Mouse (Mus musculus): ENCODE measurements around the gene Tlr12.

Tlr12 gene

GRCm38 (mm10) chr4:128618246-128618911 lies at the start of gene Tlr12:
Gene Tlr12, minus strand, starts transcription at chr4:128618619.
- POLR2A ChIA-PET = interaction anchor here in 1 of 4 experiments (0.7 to 2.5 kb wide), 3 partner anchors 15 to 18 kb away, joined by 3 to 8 read pairs (median 3); no protein-coding TSS in a partner anchor
- CTCF ChIA-PET = interaction anchor here in 2 of 4 experiments (0.7 to 2.6 kb wide), 3 partner anchors 93 to 488 kb away, joined by 3 to 10 read pairs (median 6); no protein-coding TSS in a partner anchor

- CTCF ChIA-PET = interaction anchor here in 1 of 4 experiments (0.6 kb wide), 1 partner anchor 33 kb away, joined by 6 read pairs; no protein-coding TSS in a partner anchor
- POLR2A ChIA-PET = interaction anchor here in 1 of 4 experiments (0.6 kb wide), 2 partner anchors 262 to 1417 kb away, joined by 3 to 5 read pairs; no protein-coding TSS in a partner anchor
These were observed 48.8 kb upstream of the Tlr12 start for GRCm38 (mm10) chr4:128667195-128667594.

GRCm38 (mm10) chr4:128666362-128666761 lies 47.9 kb upstream of the Tlr12 start:
- CTCF ChIA-PET = interaction anchor here in 1 of 4 experiments (0.6 kb wide), 1 partner anchor 34 kb away, joined by 6 read pairs; no protein-coding TSS in a partner anchor

GRCm38 (mm10) chr4:128664002-128664401 lies 45.6 kb upstream of the Tlr12 start:
- ChIA-PET POLR2A (no interaction called here), CTCF (interaction anchor here in 1 of 4 experiments (0.6 kb wide), 1 partner anchor 439 kb away, joined by 3 read pairs; no protein-coding TSS in a partner anchor)

More at GRCm38 (mm10) chr4:128666362-128666761, 47.9 kb upstream of the Tlr12 start:
- POLR2A ChIA-PET = interaction anchor here in 1 of 4 experiments (0.6 kb wide), 2 partner anchors 1308 to 1416 kb away, joined by 3 read pairs; no protein-coding TSS in a partner anchor

GRCm38 (mm10) chr4:128661063-128661462 lies 42.6 kb upstream of the Tlr12 start:
- ChIA-PET CTCF (interaction anchor here in 2 of 4 experiments (0.6 to 1.0 kb wide), 2 partner anchors 82 to 442 kb away, joined by 3 to 6 read pairs; no protein-coding TSS in a partner anchor), POLR2A (no interaction called here)

GRCm38 (mm10) chr4:128660196-128660595 lies 41.8 kb upstream of the Tlr12 start:
- CTCF ChIA-PET = no interaction called here
- POLR2A ChIA-PET = interaction anchor here in 2 of 4 experiments (0.7 to 1.4 kb wide), 6 partner anchors 9 to 397 kb away, joined by 3 read pairs; partner anchors contain the start of gene Zscan20 (in 1 of the 2)

- ChIA-PET CTCF (interaction anchor here in 1 of 4 experiments (0.6 to 0.9 kb wide), 3 partner anchors 27 to 61 kb away, joined by 3 to 4 read pairs (median 3); no protein-coding TSS in a partner anchor), POLR2A (interaction anchor here in 1 of 4 experiments (0.6 to 1.2 kb wide), 5 partner anchors 10 to 748 kb away, joined by 3 to 5 read pairs (median 3); no protein-coding TSS in a partner anchor)
These were observed 37.0 kb upstream of the Tlr12 start for GRCm38 (mm10) chr4:128655446-128655845.

GRCm38 (mm10) chr4:128654505-128655381 lies 36.3 kb upstream of the Tlr12 start, which contains the start of gene Phc2:
Gene Phc2, plus strand, starts transcription at chr4:128654702.
- ChIA-PET CTCF (interaction anchor here in 1 of 4 experiments (0.8 to 0.9 kb wide), 2 partner anchors 57 to 62 kb away, joined by 3 to 4 read pairs; no protein-coding TSS in a partner anchor), POLR2A (interaction anchor here in 1 of 4 experiments (0.6 to 1.2 kb wide), 6 partner anchors 10 to 747 kb away, joined by 3 to 5 read pairs (median 3); no protein-coding TSS in a partner anchor)

GRCm38 (mm10) chr4:128652584-128653298 lies 34.3 kb upstream of the Tlr12 start:
- ChIA-PET POLR2A (no interaction called here), CTCF (interaction anchor here in 1 of 4 experiments (1.2 kb wide), 1 partner anchor 38 kb away, joined by 3 read pairs; no protein-coding TSS in a partner anchor)

- ChIA-PET POLR2A (interaction anchor here in 1 of 4 experiments (1.5 kb wide), 1 partner anchor 13 kb away, joined by 4 read pairs; no protein-coding TSS in a partner anchor), CTCF (interaction anchor here in 2 of 4 experiments (0.7 to 1.2 kb wide), 2 partner anchors 37 to 38 kb away, joined by 3 read pairs; no protein-coding TSS in a partner anchor)
These were observed 33.1 kb upstream of the Tlr12 start for GRCm38 (mm10) chr4:128651530-128651929.

GRCm38 (mm10) chr4:128648567-128649255 lies 30.3 kb upstream of the Tlr12 start:
- ChIA-PET CTCF (interaction anchor here in 3 of 4 experiments (0.6 to 1.2 kb wide), 3 partner anchors 13 to 285 kb away, joined by 3 to 5 read pairs (median 3); no protein-coding TSS in a partner anchor), POLR2A (interaction anchor here in 1 of 4 experiments (0.6 to 1.1 kb wide), 2 partner anchors 12 to 134 kb away, joined by 3 read pairs; no protein-coding TSS in a partner anchor)

GRCm38 (mm10) chr4:128646762-128647161 lies 28.3 kb upstream of the Tlr12 start:
- CTCF ChIA-PET = interaction anchor here in 3 of 4 experiments (0.6 to 1.0 kb wide), 3 partner anchors 11 to 299 kb away, joined by 3 read pairs; no protein-coding TSS in a partner anchor
- POLR2A ChIA-PET = interaction anchor here in 1 of 4 experiments (1.0 kb wide), 2 partner anchors 15 to 69 kb away, joined by 3 read pairs; no protein-coding TSS in a partner anchor

- POLR2A ChIA-PET = interaction anchor here in 1 of 4 experiments (1.0 kb wide), 1 partner anchor 68 kb away, joined by 3 read pairs; no protein-coding TSS in a partner anchor
These were observed 27.5 kb upstream of the Tlr12 start for GRCm38 (mm10) chr4:128645896-128646295.

GRCm38 (mm10) chr4:128641766-128642717 lies 23.6 kb upstream of the Tlr12 start:
- POLR2A ChIA-PET = no interaction called here

More at GRCm38 (mm10) chr4:128645896-128646295, 27.5 kb upstream of the Tlr12 start:
- CTCF ChIA-PET = interaction anchor here in 1 of 4 experiments (0.6 kb wide), 1 partner anchor 1115 kb away, joined by 3 read pairs; no protein-coding TSS in a partner anchor

GRCm38 (mm10) chr4:128638265-128638923 lies 20.0 kb upstream of the Tlr12 start:
- ChIA-PET CTCF (interaction anchor here in 3 of 4 experiments (0.6 to 1.8 kb wide), 5 partner anchors 24 to 812 kb away, joined by 3 to 6 read pairs (median 3); no protein-coding TSS in a partner anchor), POLR2A (interaction anchor here in 1 of 4 experiments (0.7 to 1.4 kb wide), 4 partner anchors 13 to 420 kb away, joined by 3 to 5 read pairs (median 4); partner anchors contain the start of gene Rnf19b)

More at GRCm38 (mm10) chr4:128641766-128642717, 23.6 kb upstream of the Tlr12 start:
- CTCF ChIA-PET = interaction anchor here in 1 of 4 experiments (0.6 kb wide), 1 partner anchor 136 kb away, joined by 3 read pairs; no protein-coding TSS in a partner anchor
